Mouse (Mus musculus) liver, embryonic 16.5 days (tissue): ENCODE results near the gene Chst13. TPM values are rescaled to one million over a fixed set of nuclear protein-coding genes. Genes with fewer than 3 reads are reported as not detected.

Experiments
- ATAC-seq: fragments of 200-750 bp; cut with Nextera tagmentation; 2 replicates; pipeline ENCODE4 v1.8.0; 2017; ENCODE audit warnings: low read depth, mild to moderate bottlenecking, moderate number of reproducible peaks, moderate library complexity
- H3K27ac ChIP-seq: fragments of 300-500 bp; sonication (generic); 2 replicates; pipeline ENCODE4 v1.5.1; 2014; ENCODE audit warnings: mild to moderate bottlenecking, low read length
- H3K27me3 ChIP-seq: fragments of 300-500 bp; sonication (generic); 2 replicates; pipeline ENCODE4 v1.6.1; 2014; ENCODE audit warnings: low read depth, low read length, mixed read lengths; ENCODE audit not compliant: control insufficient read depth, insufficient read depth
- H3K36me3 ChIP-seq: fragments of 300-500 bp; sonication (generic); 2 replicates; pipeline ENCODE4 v1.6.1; 2014; ENCODE audit warnings: mild to moderate bottlenecking; ENCODE audit not compliant: control insufficient read depth, insufficient read depth
- H3K4me1 ChIP-seq: fragments of 300-500 bp; sonication (generic); 2 replicates; pipeline ENCODE4 v1.6.1; 2014; ENCODE audit warnings: low read depth, low read length, mixed read lengths; ENCODE audit not compliant: control insufficient read depth
- H3K4me2 ChIP-seq: fragments of 300-500 bp; sonication (generic); 2 replicates; pipeline ENCODE4 v1.6.1; 2014; ENCODE audit warnings: low read depth, low read length, mixed read lengths
- H3K4me3 ChIP-seq: fragments of 300-500 bp; sonication (generic); 2 replicates; pipeline ENCODE4 v1.5.1; 2014; ENCODE audit warnings: low read depth, mild to moderate bottlenecking, low read length
- H3K9ac ChIP-seq: fragments of 300-500 bp; sonication (generic); 2 replicates; pipeline ENCODE4 v1.6.1; 2014; ENCODE audit warnings: low read depth, low read length
- H3K9me3 ChIP-seq: fragments of 300-500 bp; sonication (generic); replicated peaks from 2 replicates; pipeline ENCODE4 v1.6.1; 2016; ENCODE audit warnings: low read length; ENCODE audit not compliant: control insufficient read depth
- WGBS: fragments of 180-500 bp; shearing (Covaris S2); extraction: QIAGEN DNeasy Blood & Tissue Kit; methylation state at CpG from one replicate; pipeline ENCODE4 v1.1.7; 2014; ENCODE audit not compliant: insufficient replicate concordance; 5-methylcytosine and 5-hydroxymethylcytosine counted together
- polyA plus RNA-seq: library from polyadenylated mRNA; unstranded; fragments of >200 nt; fragmentation: Nextera tagmentation; extraction: Ambion mirVana; gene quantifications from 2 replicates; pipeline ENCODE4 v1.2.1, GENCODE M21; 2015

The Chst13 gene
- polyA plus RNA-seq, 1 experiment from 2014 or later: 13.1 TPM

DNA sequence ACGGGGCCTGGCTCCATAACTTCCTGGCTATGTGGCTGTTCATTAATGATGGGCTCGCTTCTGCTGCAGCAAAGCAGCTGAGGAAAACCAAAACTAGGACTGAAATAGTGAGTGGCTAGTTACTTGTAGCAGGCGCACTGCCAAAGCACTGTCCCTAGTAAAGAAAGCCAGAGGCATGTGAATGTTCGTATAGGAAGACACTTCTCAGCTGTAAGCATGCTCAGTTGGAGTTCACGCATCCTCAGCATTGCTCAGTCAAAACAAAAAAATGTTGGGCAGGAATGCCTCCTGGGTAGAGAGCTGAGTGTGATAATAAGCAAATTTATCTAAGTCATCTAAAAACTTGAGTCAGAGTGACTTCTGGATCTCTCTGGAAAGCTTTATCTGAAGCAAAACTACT is 33.2 kb upstream of the Chst13 start:
- Histone ChIP-seq H3K4me2 (no peak overlapping the region), H3K9ac (no peak overlapping the region), H3K9me3 (no peaks in the 10 kb centered on the region), H3K36me3 (no peaks in the 10 kb centered on the region), H3K27me3 (no peaks in the 10 kb centered on the region), H3K4me3 (no peak overlapping the region), H3K4me1 (no peaks in the 10 kb centered on the region), H3K27ac (no peak overlapping the region)
- no peak for ATAC-seq
- WGBS: 52% methylated on average over 5 of the region's 5 CpGs

GRCm38 (mm10) chr6:90350011-90350410 is 25.0 kb upstream of the Chst13 start:
- no peaks in the 10 kb centered on the region for H3K9me3 ChIP-seq
- WGBS: 58% methylated on average over 2 of the region's 2 CpGs

GRCm38 (mm10) chr6:90348500-90348899 is 23.5 kb upstream of the Chst13 start:
- Histone ChIP-seq H3K4me2 (no peak overlapping the region), H3K27me3 (no peaks in the 10 kb centered on the region), H3K36me3 (no peaks in the 10 kb centered on the region; the same call in 1 of the 2 replicates), H3K9ac (no peak overlapping the region), H3K4me3 (no peak overlapping the region), H3K27ac (no peak overlapping the region), H3K9me3 (no peaks in the 10 kb centered on the region), H3K4me1 (no peaks in the 10 kb centered on the region)
- ATAC-seq: no peak
- 60% methylated on average over 4 of the region's 4 CpGs for WGBS

More at GRCm38 (mm10) chr6:90350011-90350410, 25.0 kb upstream of the Chst13 start:
- no peak for ATAC-seq
- no peak overlapping the region for H3K4me3 ChIP-seq
- no peaks in the 10 kb centered on the region for H3K27me3 ChIP-seq
- no peak overlapping the region for H3K4me2 ChIP-seq
- H3K27ac ChIP-seq: no peak overlapping the region
- H3K9ac ChIP-seq: no peak overlapping the region
- H3K4me1 ChIP-seq: no peaks in the 10 kb centered on the region
- no peaks in the 10 kb centered on the region; the same call in 1 of the 2 replicates for H3K36me3 ChIP-seq

DNA sequence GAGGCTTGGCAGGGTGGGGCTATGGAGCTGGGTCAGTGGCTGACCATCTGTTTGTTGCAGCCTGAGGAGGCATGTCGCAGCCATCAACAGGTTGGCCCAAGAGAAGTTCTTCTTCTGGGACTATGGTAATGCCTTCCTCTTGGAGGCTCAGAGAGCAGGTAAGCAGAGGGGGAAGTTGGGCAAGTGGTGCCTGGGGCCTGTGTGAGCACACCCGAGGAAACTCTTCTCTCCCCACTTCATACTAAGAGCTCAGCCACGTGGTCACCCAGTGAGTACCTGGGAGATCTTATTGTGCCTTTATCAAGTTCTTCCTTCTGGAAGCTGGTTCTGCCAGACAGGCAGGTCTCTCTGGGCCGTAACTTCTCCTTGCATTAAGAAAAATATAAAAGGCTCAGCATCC is 22.2 kb upstream of the Chst13 start:
- Histone ChIP-seq H3K36me3 (no peaks in the 10 kb centered on the region; the same call in 1 of the 2 replicates), H3K27me3 (no peaks in the 10 kb centered on the region), H3K9me3 (no peaks in the 10 kb centered on the region), H3K4me1 (no peaks in the 10 kb centered on the region), H3K4me2 (no peak overlapping the region), H3K9ac (no peak overlapping the region), H3K4me3 (no peak overlapping the region), H3K27ac (no peak overlapping the region)
- 36% methylated on average over 4 of the region's 4 CpGs for WGBS
- ATAC-seq: no peak

GRCm38 (mm10) chr6:90342343-90342742 is 17.4 kb upstream of the Chst13 start:
- 52% methylated on average over 2 of the region's 2 CpGs for WGBS
- no peak overlapping the region for H3K4me2 ChIP-seq
- no peak overlapping the region for H3K4me3 ChIP-seq
- no peaks in the 10 kb centered on the region for H3K36me3 ChIP-seq
- ATAC-seq: no peak
- no peak overlapping the region for H3K9ac ChIP-seq
- H3K9me3 ChIP-seq: no peaks in the 10 kb centered on the region
- no peak overlapping the region for H3K27ac ChIP-seq
- no peaks in the 10 kb centered on the region for H3K4me1 ChIP-seq
- H3K27me3 ChIP-seq: no peaks in the 10 kb centered on the region

- peak overlapping the region; percentile 51 for H3K4me3 ChIP-seq
- H3K27me3 ChIP-seq: no peaks in the 10 kb centered on the region
- H3K4me1 ChIP-seq: no peaks in the 10 kb centered on the region; the same call in 1 of the 2 replicates
- peak overlapping the region; percentile 42 for H3K4me2 ChIP-seq
- H3K27ac ChIP-seq: no peak overlapping the region
- H3K9me3 ChIP-seq: no peaks in the 10 kb centered on the region
- no peaks in the 10 kb centered on the region for H3K36me3 ChIP-seq
- WGBS: 37% methylated on average over 3 of the region's 3 CpGs
- H3K9ac ChIP-seq: peak overlapping the region; percentile 8; the same call in 1 of the 2 replicates
- ATAC-seq: no peak
Observed at GRCm38 (mm10) chr6:90334244-90334643, 9.3 kb upstream of the Chst13 start.

DNA sequence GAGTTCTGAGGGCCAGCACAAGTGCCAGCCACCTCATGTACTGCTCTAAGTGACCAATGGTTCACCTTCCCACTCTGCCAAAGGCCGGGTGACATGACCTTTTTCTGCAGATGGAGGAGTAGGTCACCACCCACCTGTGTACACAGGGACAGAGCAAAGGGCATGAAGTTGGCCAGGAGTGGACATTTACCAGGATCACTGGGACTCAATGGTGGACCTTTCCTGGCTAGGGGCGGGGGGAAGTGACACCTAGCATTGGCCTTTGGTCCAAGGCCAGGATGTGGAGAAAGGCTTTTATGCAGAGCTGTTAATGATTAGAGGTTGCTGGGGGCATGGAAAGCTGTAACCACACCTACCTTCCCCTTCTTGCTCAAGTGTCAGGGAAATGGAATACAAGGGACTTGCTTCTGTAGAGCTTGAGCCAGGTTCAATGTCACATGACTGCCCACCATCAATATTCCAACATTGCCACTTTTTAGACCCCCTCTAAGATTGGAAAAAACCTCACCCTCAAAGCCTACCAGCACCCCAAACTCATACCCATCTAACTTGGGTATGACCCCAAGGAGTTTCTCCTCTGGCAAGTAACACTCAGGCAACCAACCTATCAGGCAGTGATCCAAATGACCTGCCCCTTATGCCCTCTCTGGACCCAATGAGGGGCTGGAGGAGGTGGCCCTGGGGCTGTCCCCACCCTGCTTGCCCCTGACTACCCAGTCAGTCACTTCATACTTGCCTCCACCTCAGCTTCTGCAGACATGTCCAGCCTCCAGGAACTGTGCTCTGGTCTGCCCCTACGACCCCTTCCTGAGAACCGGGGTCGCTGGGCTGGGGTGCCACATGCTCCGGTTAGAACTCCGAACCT is 7.8 kb upstream of the Chst13 start, which contains the start of gene Uroc1:
Gene Uroc1, plus strand, starts transcription at position 724 of the 865 bp plus-strand sequence.
- H3K9me3 ChIP-seq: no peaks in the 10 kb centered on the region
- peak within 1 kb of the TSS; percentile 31 for H3K9ac ChIP-seq
- 55% methylated on average over 7 of the region's 7 CpGs for WGBS
- H3K36me3 ChIP-seq: no peaks in the 10 kb centered on the region
- H3K4me2 ChIP-seq: peak within 1 kb of the TSS; percentile 42
- no peaks in the 10 kb centered on the region; the same call in 1 of the 2 replicates for H3K4me1 ChIP-seq
- peak; percentile 92 for ATAC-seq
- peak within 1 kb of the TSS; percentile 51 for H3K4me3 ChIP-seq
- peak within 1 kb of the TSS; percentile 82 for H3K27ac ChIP-seq
- no peaks in the 10 kb centered on the region for H3K27me3 ChIP-seq

DNA sequence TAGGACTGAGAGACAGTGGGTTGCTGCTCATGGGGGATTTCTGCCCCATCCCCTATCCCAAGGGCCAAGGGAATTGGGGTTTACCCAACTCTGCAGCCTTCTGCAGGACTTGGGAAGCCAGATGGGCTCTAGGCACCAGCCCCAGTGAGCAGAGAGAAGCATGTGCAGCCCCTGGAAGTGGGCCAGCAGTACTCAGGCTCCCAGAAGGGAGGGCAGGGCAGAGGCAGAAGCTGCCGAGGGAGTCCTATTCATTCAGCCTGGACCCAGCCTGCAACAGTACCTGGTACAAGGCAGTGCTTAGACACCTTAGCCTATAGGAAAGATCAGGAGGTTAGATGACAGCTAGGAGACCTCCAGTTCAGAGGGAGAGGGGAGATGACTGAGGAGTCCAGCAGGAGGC is 5.0 kb upstream of the Chst13 start:
- Histone ChIP-seq H3K9me3 (no peaks in the 10 kb centered on the region), H3K36me3 (no peaks in the 10 kb centered on the region), H3K4me1 (no peaks in the 10 kb centered on the region; the same call in 1 of the 2 replicates), H3K9ac (no peak overlapping the region), H3K4me2 (no peak overlapping the region), H3K27me3 (no peaks in the 10 kb centered on the region), H3K4me3 (no peak overlapping the region), H3K27ac (no peak overlapping the region)
- ATAC-seq: no peak
- 22% methylated on average over 1 of the region's 1 CpGs for WGBS

DNA sequence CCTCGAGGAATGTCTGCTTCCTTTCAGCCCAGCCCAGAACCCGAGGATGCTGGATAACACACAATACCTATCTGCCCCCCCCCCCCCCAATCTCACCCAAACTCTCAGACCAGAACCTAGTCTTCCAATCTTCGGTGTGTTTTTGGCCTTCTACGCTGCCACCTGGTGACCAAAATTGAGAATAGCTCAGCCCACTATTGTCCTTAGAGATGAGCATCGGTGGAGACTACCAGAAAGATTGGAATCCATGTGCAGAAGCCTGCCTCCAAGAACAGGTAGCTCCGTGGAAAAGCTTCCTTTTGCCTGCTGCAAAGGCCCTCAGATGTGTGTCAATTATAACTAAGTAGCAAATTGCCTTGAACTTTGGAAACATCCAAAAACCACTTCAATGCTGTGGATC is 2.7 kb upstream of the Chst13 start:
- Histone ChIP-seq H3K4me2 (no peak overlapping the region), H3K27ac (no peak overlapping the region), H3K9ac (no peak overlapping the region), H3K4me1 (no peaks in the 10 kb centered on the region; the same call in 1 of the 2 replicates), H3K4me3 (no peak overlapping the region), H3K9me3 (no peaks in the 10 kb centered on the region), H3K27me3 (no peaks in the 10 kb centered on the region), H3K36me3 (no peaks in the 10 kb centered on the region)
- 11% methylated on average over 6 of the region's 6 CpGs for WGBS
- ATAC-seq: no peak
